Mouse (Mus musculus): ENCODE measurements around the gene Pde4c. TPM values are rescaled to one million over a fixed set of nuclear protein-coding genes. Genes with fewer than 3 reads are reported as not detected.

Gene Pde4c
- polyA plus RNA-seq (2014; fragmentation: Nextera tagmentation; extraction: Ambion mirVana), result 0.06 and 0.20 TPM in 2 replicates

GRCm38 (mm10) chr8:70723486-70724210, at the start of gene Pde4c:
Gene Pde4c, plus strand, starts transcription at chr8:70723720.
- Histone ChIP-seq H3K9me3 (replicated peaks; ENCODE audit: control insufficient read depth, low read length) (no peaks in the 10 kb centered on the region), H3K4me3 (ENCODE audit: low read depth, low read length) (no peak within 1 kb of the TSS), H3K27me3 (ENCODE audit: control insufficient read depth, insufficient read depth, low read length) (no peaks in the 10 kb centered on the region), H3K9ac (replicated peaks; ENCODE audit: low read length) (no peak within 1 kb of the TSS), H3K36me3 (replicated peaks; ENCODE audit: control insufficient read depth, insufficient read depth, low read depth, low read length) (no peaks in the 10 kb centered on the region), H3K4me1 (ENCODE audit: control insufficient read depth, insufficient read depth, low read length) (no peaks in the 10 kb centered on the region), H3K4me2 (ENCODE audit: low read depth, low read length) (no peak within 1 kb of the TSS), H3K27ac (replicated peaks; ENCODE audit: low read depth, low read length) (no peak within 1 kb of the TSS)
- ATAC-seq (replicated peaks; ENCODE audit: insufficient number of reproducible peaks, low FRiP score, low TSS enrichment, low read depth) (no peak), DNase-seq (ENCODE audit: low spot score) (no peak)
- WGBS, result 68% methylated on average over 7 of the region's 7 CpGs

- Histone ChIP-seq H3K9me3 (replicated peaks; ENCODE audit: control insufficient read depth, low read length) (no peaks in the 10 kb centered on the region), H3K36me3 (replicated peaks; ENCODE audit: control insufficient read depth, insufficient read depth, low read depth, low read length) (no peaks in the 10 kb centered on the region), H3K4me1 (ENCODE audit: control insufficient read depth, insufficient read depth, low read length) (no peaks in the 10 kb centered on the region; the same call in 1 of the 2 replicates), H3K27me3 (ENCODE audit: control insufficient read depth, insufficient read depth, low read length) (no peaks in the 10 kb centered on the region), H3K9ac (replicated peaks; ENCODE audit: low read length) (peak overlapping the region; percentile 62), H3K4me3 (ENCODE audit: low read depth, low read length) (peak overlapping the region; percentile 47), H3K27ac (replicated peaks; ENCODE audit: low read depth, low read length) (peak overlapping the region; percentile 49), H3K4me2 (ENCODE audit: low read depth, low read length) (peak overlapping the region; percentile 79)
- DNase-seq (ENCODE audit: low spot score) (no peak), ATAC-seq (replicated peaks; ENCODE audit: insufficient number of reproducible peaks, low FRiP score, low TSS enrichment, low read depth) (0 out of 2 replicates have a peak, but pooled peaks have one; percentile 8)
- 87% methylated on average over 3 of the region's 3 CpGs for WGBS
These were observed 49.4 kb upstream of the Pde4c start for GRCm38 (mm10) chr8:70674109-70674508.

- WGBS, result 73% methylated on average over 4 of the region's 4 CpGs
- Histone ChIP-seq H3K27me3 (ENCODE audit: control insufficient read depth, insufficient read depth, low read length) (no peaks in the 10 kb centered on the region), H3K9me3 (replicated peaks; ENCODE audit: control insufficient read depth, low read length) (no peaks in the 10 kb centered on the region), H3K36me3 (replicated peaks; ENCODE audit: control insufficient read depth, insufficient read depth, low read depth, low read length) (no peaks in the 10 kb centered on the region), H3K9ac (replicated peaks; ENCODE audit: low read length) (peak overlapping the region; percentile 62), H3K4me1 (ENCODE audit: control insufficient read depth, insufficient read depth, low read length) (no peaks in the 10 kb centered on the region; the same call in 1 of the 2 replicates), H3K27ac (replicated peaks; ENCODE audit: low read depth, low read length) (no peak overlapping the region), H3K4me3 (ENCODE audit: low read depth, low read length) (no peak overlapping the region), H3K4me2 (ENCODE audit: low read depth, low read length) (peak overlapping the region; percentile 7)
- ATAC-seq (replicated peaks; ENCODE audit: insufficient number of reproducible peaks, low FRiP score, low TSS enrichment, low read depth), result no peak
- no peak for DNase-seq (ENCODE audit: low spot score)
These were observed 48.8 kb upstream of the Pde4c start for GRCm38 (mm10) chr8:70674716-70675115.

GRCm38 (mm10) chr8:70675336-70675735, 48.2 kb upstream of the Pde4c start:
- Histone ChIP-seq H3K36me3 (replicated peaks; ENCODE audit: control insufficient read depth, insufficient read depth, low read depth, low read length) (no peaks in the 10 kb centered on the region), H3K4me2 (ENCODE audit: low read depth, low read length) (no peak overlapping the region), H3K4me3 (ENCODE audit: low read depth, low read length) (no peak overlapping the region), H3K27me3 (ENCODE audit: control insufficient read depth, insufficient read depth, low read length) (no peaks in the 10 kb centered on the region), H3K9ac (replicated peaks; ENCODE audit: low read length) (no peak overlapping the region), H3K27ac (replicated peaks; ENCODE audit: low read depth, low read length) (no peak overlapping the region), H3K4me1 (ENCODE audit: control insufficient read depth, insufficient read depth, low read length) (no peaks in the 10 kb centered on the region; the same call in 1 of the 2 replicates), H3K9me3 (replicated peaks; ENCODE audit: control insufficient read depth, low read length) (no peaks in the 10 kb centered on the region)
- DNase-seq (ENCODE audit: low spot score) (no peak), ATAC-seq (replicated peaks; ENCODE audit: insufficient number of reproducible peaks, low FRiP score, low TSS enrichment, low read depth) (no peak)
- WGBS, result 89% methylated on average over 1 of the region's 1 CpGs

GRCm38 (mm10) chr8:70677451-70678080, 46.0 kb upstream of the Pde4c start:
- no peak overlapping the region for H3K9ac ChIP-seq (replicated peaks; ENCODE audit: low read length)
- no peaks in the 10 kb centered on the region for H3K27me3 ChIP-seq (ENCODE audit: control insufficient read depth, insufficient read depth, low read length)
- peaks cover 4% of the 10 kb centered on the region for H3K4me1 ChIP-seq (ENCODE audit: control insufficient read depth, insufficient read depth, low read length)
- H3K4me2 ChIP-seq (ENCODE audit: low read depth, low read length), result no peak overlapping the region
- H3K4me3 ChIP-seq (ENCODE audit: low read depth, low read length), result no peak overlapping the region
- ATAC-seq (replicated peaks; ENCODE audit: insufficient number of reproducible peaks, low FRiP score, low TSS enrichment, low read depth), result no peak
- no peaks in the 10 kb centered on the region for H3K36me3 ChIP-seq (replicated peaks; ENCODE audit: control insufficient read depth, insufficient read depth, low read depth, low read length)
- DNase-seq (ENCODE audit: low spot score), result no peak
- no peak overlapping the region for H3K27ac ChIP-seq (replicated peaks; ENCODE audit: low read depth, low read length)
- 90% methylated on average over 15 of the region's 15 CpGs for WGBS
- H3K9me3 ChIP-seq (replicated peaks; ENCODE audit: control insufficient read depth, low read length), result no peaks in the 10 kb centered on the region

GRCm38 (mm10) chr8:70678679-70679078, 44.8 kb upstream of the Pde4c start:
- Histone ChIP-seq H3K9me3 (replicated peaks; ENCODE audit: control insufficient read depth, low read length) (no peaks in the 10 kb centered on the region), H3K36me3 (replicated peaks; ENCODE audit: control insufficient read depth, insufficient read depth, low read depth, low read length) (no peaks in the 10 kb centered on the region), H3K27ac (replicated peaks; ENCODE audit: low read depth, low read length) (no peak overlapping the region), H3K9ac (replicated peaks; ENCODE audit: low read length) (no peak overlapping the region), H3K27me3 (ENCODE audit: control insufficient read depth, insufficient read depth, low read length) (no peaks in the 10 kb centered on the region), H3K4me1 (ENCODE audit: control insufficient read depth, insufficient read depth, low read length) (peaks cover 4% of the 10 kb centered on the region), H3K4me2 (ENCODE audit: low read depth, low read length) (no peak overlapping the region), H3K4me3 (ENCODE audit: low read depth, low read length) (no peak overlapping the region)
- ATAC-seq (replicated peaks; ENCODE audit: insufficient number of reproducible peaks, low FRiP score, low TSS enrichment, low read depth) (no peak), DNase-seq (ENCODE audit: low spot score) (no peak)

GRCm38 (mm10) chr8:70679404-70679803, 44.1 kb upstream of the Pde4c start:
- Histone ChIP-seq H3K27ac (replicated peaks; ENCODE audit: low read depth, low read length) (no peak overlapping the region), H3K9me3 (replicated peaks; ENCODE audit: control insufficient read depth, low read length) (no peaks in the 10 kb centered on the region), H3K27me3 (ENCODE audit: control insufficient read depth, insufficient read depth, low read length) (no peaks in the 10 kb centered on the region), H3K4me2 (ENCODE audit: low read depth, low read length) (no peak overlapping the region), H3K4me3 (ENCODE audit: low read depth, low read length) (no peak overlapping the region), H3K9ac (replicated peaks; ENCODE audit: low read length) (no peak overlapping the region), H3K4me1 (ENCODE audit: control insufficient read depth, insufficient read depth, low read length) (peaks cover 4% of the 10 kb centered on the region), H3K36me3 (replicated peaks; ENCODE audit: control insufficient read depth, insufficient read depth, low read depth, low read length) (no peaks in the 10 kb centered on the region)
- WGBS, result 87% methylated on average over 4 of the region's 4 CpGs
- DNase-seq (ENCODE audit: low spot score) (no peak), ATAC-seq (replicated peaks; ENCODE audit: insufficient number of reproducible peaks, low FRiP score, low TSS enrichment, low read depth) (no peak)

GRCm38 (mm10) chr8:70680039-70680438, 43.5 kb upstream of the Pde4c start:
- Histone ChIP-seq H3K9me3 (replicated peaks; ENCODE audit: control insufficient read depth, low read length) (no peaks in the 10 kb centered on the region), H3K4me3 (ENCODE audit: low read depth, low read length) (no peak overlapping the region), H3K4me1 (ENCODE audit: control insufficient read depth, insufficient read depth, low read length) (peaks cover 4% of the 10 kb centered on the region), H3K27ac (replicated peaks; ENCODE audit: low read depth, low read length) (no peak overlapping the region), H3K9ac (replicated peaks; ENCODE audit: low read length) (peak overlapping the region; percentile 18; the same call in 1 of the 2 replicates), H3K4me2 (ENCODE audit: low read depth, low read length) (no peak overlapping the region), H3K36me3 (replicated peaks; ENCODE audit: control insufficient read depth, insufficient read depth, low read depth, low read length) (no peaks in the 10 kb centered on the region), H3K27me3 (ENCODE audit: control insufficient read depth, insufficient read depth, low read length) (no peaks in the 10 kb centered on the region)
- 86% methylated on average over 3 of the region's 3 CpGs for WGBS
- DNase-seq (ENCODE audit: low spot score) (no peak), ATAC-seq (replicated peaks; ENCODE audit: insufficient number of reproducible peaks, low FRiP score, low TSS enrichment, low read depth) (no peak)
